Mouse (Mus musculus): ENCODE measurements at regions not wholly inside any gene's neighbourhood (a gene's known extent, or its start where the extent isn't known, plus 50 kb on each side); places are given as distances from the start of the nearest gene placed in this dataset.

DNA sequence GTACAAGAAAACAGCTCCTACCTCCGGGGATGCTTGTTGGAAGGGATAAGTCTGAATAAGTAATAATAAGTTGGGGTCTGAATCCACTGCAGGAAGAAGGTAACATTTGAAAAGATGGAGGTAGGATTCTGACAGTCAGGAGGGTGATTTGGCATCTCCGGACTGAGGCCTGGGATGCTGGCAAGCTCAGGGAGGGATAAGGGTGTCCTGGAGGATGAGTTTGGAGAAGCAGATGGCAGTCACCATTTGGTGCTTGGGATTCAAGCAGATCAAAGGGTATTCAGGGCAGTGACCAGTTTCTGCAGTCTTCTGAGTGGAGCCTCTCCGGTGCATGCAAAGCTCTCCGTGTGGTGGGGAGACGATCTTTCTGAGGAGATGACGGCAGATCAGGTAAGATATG is 62.9 kb upstream of the Gm2310 start:
- Histone ChIP-seq H3K36me3 (no peaks in the 10 kb centered on the region), H3K4me1 (peaks cover 9% of the 10 kb centered on the region), H3K4me3 (no peak overlapping the region), H3K27ac (no peak overlapping the region), H3K9ac (no peak overlapping the region), H3K9me3 (no peaks in the 10 kb centered on the region), H3K27me3 (peaks cover 7% of the 10 kb centered on the region; the same call in 1 of the 2 replicates), H3K4me2 (replicated peaks) (no peak overlapping the region)
- ATAC-seq (ENCODE audit: insufficient number of reproducible peaks, insufficient read depth, low FRiP score, low TSS enrichment), result no peak
- 77% methylated on average over 6 of the region's 6 CpGs for WGBS

- no peak overlapping the region for H3K4me2 ChIP-seq (replicated peaks)
- no peak overlapping the region for H3K27ac ChIP-seq
- peaks cover 7% of the 10 kb centered on the region; the same call in 1 of the 2 replicates for H3K27me3 ChIP-seq
- WGBS, result 60% methylated on average over 8 of the region's 8 CpGs
- no peak overlapping the region for H3K9ac ChIP-seq
- no peak for ATAC-seq (ENCODE audit: insufficient number of reproducible peaks, insufficient read depth, low FRiP score, low TSS enrichment)
- no peaks in the 10 kb centered on the region for H3K9me3 ChIP-seq
- H3K36me3 ChIP-seq, result no peaks in the 10 kb centered on the region
- no peaks in the 10 kb centered on the region for H3K4me1 ChIP-seq
- no peak overlapping the region for H3K4me3 ChIP-seq
These were observed 61.6 kb upstream of the Gm2310 start for GRCm38 (mm10) chr15:8581146-8581913.

DNA sequence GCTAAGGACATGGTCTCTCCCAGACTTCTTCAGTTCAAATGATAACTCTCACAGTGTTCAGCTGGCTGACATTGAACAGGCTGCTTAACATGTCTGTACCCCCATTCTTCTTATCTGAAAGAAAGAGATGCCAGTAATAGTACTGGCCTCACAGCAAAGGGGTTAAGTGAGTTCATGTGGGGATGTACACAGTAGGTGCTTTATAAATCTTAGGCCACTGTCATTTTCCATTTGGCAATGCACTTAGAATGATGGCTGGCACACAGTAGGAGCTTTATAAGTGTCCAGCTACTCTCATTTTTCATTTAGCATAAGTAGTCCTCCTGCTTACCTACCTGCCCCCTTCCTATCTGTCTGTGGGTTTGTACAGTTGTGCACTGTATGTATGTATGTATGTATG is 60.3 kb upstream of the Gm2310 start:
- Histone ChIP-seq H3K27me3 (peaks cover 7% of the 10 kb centered on the region; the same call in 1 of the 2 replicates), H3K9me3 (no peaks in the 10 kb centered on the region), H3K27ac (no peak overlapping the region), H3K4me2 (replicated peaks) (no peak overlapping the region), H3K36me3 (no peaks in the 10 kb centered on the region), H3K4me1 (no peaks in the 10 kb centered on the region), H3K9ac (no peak overlapping the region), H3K4me3 (no peak overlapping the region)
- no peak for ATAC-seq (ENCODE audit: insufficient number of reproducible peaks, insufficient read depth, low FRiP score, low TSS enrichment)

- H3K36me3 ChIP-seq, result no peaks in the 10 kb centered on the region
- 13% methylated on average over 3 of the region's 3 CpGs for WGBS
- no peak overlapping the region for H3K4me2 ChIP-seq (replicated peaks)
- peaks cover 7% of the 10 kb centered on the region; the same call in 1 of the 2 replicates for H3K27me3 ChIP-seq
- no peak overlapping the region for H3K4me3 ChIP-seq
- no peaks in the 10 kb centered on the region for H3K4me1 ChIP-seq
- H3K9me3 ChIP-seq, result no peaks in the 10 kb centered on the region
- ATAC-seq (ENCODE audit: insufficient number of reproducible peaks, insufficient read depth, low FRiP score, low TSS enrichment), result no peak
- H3K9ac ChIP-seq, result no peak overlapping the region
- no peak overlapping the region for H3K27ac ChIP-seq
These were observed 57.7 kb upstream of the Gm2310 start for GRCm38 (mm10) chr15:8577480-8577881.

GRCm38 (mm10) chr15:8576975-8577374 is 57.2 kb upstream of the Gm2310 start:
- WGBS, result 70% methylated on average over 5 of the region's 5 CpGs
- Histone ChIP-seq H3K4me1 (no peaks in the 10 kb centered on the region), H3K27me3 (peaks cover 11% of the 10 kb centered on the region)

GRCm38 (mm10) chr15:8569617-8570016 is 49.9 kb upstream of the Gm2310 start:
- Histone ChIP-seq H3K27ac (no peak overlapping the region), H3K4me1 (peaks cover 10% of the 10 kb centered on the region), H3K4me2 (replicated peaks) (peak overlapping the region; percentile 92), H3K9me3 (no peaks in the 10 kb centered on the region), H3K36me3 (no peaks in the 10 kb centered on the region), H3K9ac (peak overlapping the region; percentile 38), H3K27me3 (peaks cover 20% of the 10 kb centered on the region), H3K4me3 (peak overlapping the region; percentile 44)
- no peak for ATAC-seq (ENCODE audit: insufficient number of reproducible peaks, insufficient read depth, low FRiP score, low TSS enrichment)
- WGBS, result 6% methylated on average over 11 of the region's 11 CpGs

More at GRCm38 (mm10) chr15:8576975-8577374, 57.2 kb upstream of the Gm2310 start:
- Histone ChIP-seq H3K4me2 (replicated peaks) (no peak overlapping the region), H3K27ac (no peak overlapping the region), H3K4me3 (no peak overlapping the region), H3K9me3 (no peaks in the 10 kb centered on the region), H3K9ac (no peak overlapping the region), H3K36me3 (no peaks in the 10 kb centered on the region)
- no peak for ATAC-seq (ENCODE audit: insufficient number of reproducible peaks, insufficient read depth, low FRiP score, low TSS enrichment)

Data from embryonic facial prominence, embryonic 12.5 days (tissue).